Mouse (Mus musculus) neural tube, embryonic 13.5 days (tissue): ENCODE data around the gene Lrmda. TPM values are rescaled to one million over a fixed set of nuclear protein-coding genes. Genes with fewer than 3 reads are reported as not detected.

Experiments used
- ATAC-seq: fragments of 200-750 bp; cut with Nextera tagmentation; 2 replicates; pipeline ENCODE4 v1.8.0; 2017; ENCODE audit warnings: low read depth, mild to moderate bottlenecking, moderate TSS enrichment, moderate library complexity
- H3K27ac ChIP-seq: fragments of 300-500 bp; sonication (generic); replicated peaks from 2 replicates; pipeline ENCODE4 v1.5.1; 2015; ENCODE audit warnings: moderate library complexity, mild to moderate bottlenecking, inconsistent platforms
- H3K27me3 ChIP-seq: fragments of 300-500 bp; sonication (generic); 2 replicates; pipeline ENCODE4 v1.6.1; 2015; ENCODE audit warnings: mild to moderate bottlenecking, inconsistent platforms
- H3K36me3 ChIP-seq: fragments of 300-500 bp; sonication (generic); 2 replicates; pipeline ENCODE4 v1.6.1; 2015; ENCODE audit warnings: mild to moderate bottlenecking, inconsistent platforms
- H3K4me1 ChIP-seq: fragments of 300-500 bp; sonication (generic); replicated peaks from 2 replicates; pipeline ENCODE4 v1.6.1; 2015; ENCODE audit warnings: inconsistent platforms
- H3K4me2 ChIP-seq: fragments of 300-500 bp; sonication (generic); 2 replicates; pipeline ENCODE4 v1.6.1; 2015; ENCODE audit warnings: inconsistent platforms, mild to moderate bottlenecking, moderate library complexity
- H3K4me3 ChIP-seq: fragments of 300-500 bp; sonication (generic); 2 replicates; pipeline ENCODE4 v1.5.1; 2015; ENCODE audit warnings: mild to moderate bottlenecking, inconsistent platforms
- H3K9ac ChIP-seq: fragments of 300-500 bp; sonication (generic); 2 replicates; pipeline ENCODE4 v1.6.1; 2015; ENCODE audit warnings: moderate library complexity, mild to moderate bottlenecking, inconsistent platforms
- H3K9me3 ChIP-seq: fragments of 300-500 bp; sonication (generic); 2 replicates; pipeline ENCODE4 v1.6.1; 2016; ENCODE audit warnings: inconsistent platforms
- WGBS: fragments of 180-500 bp; shearing (Covaris S2); methylation state at CpG from one replicate; pipeline ENCODE4 v1.1.7; 2015; 5-methylcytosine and 5-hydroxymethylcytosine counted together
- polyA plus RNA-seq: library from polyadenylated mRNA; unstranded; fragments of >200 nt; fragmentation: Nextera tagmentation; extraction: Ambion mirVana; gene quantifications from 2 replicates; pipeline ENCODE4 v1.2.1, GENCODE M21; 2015

Gene Lrmda
- polyA plus RNA-seq, 1 experiment from 2014 or later = not detected

DNA sequence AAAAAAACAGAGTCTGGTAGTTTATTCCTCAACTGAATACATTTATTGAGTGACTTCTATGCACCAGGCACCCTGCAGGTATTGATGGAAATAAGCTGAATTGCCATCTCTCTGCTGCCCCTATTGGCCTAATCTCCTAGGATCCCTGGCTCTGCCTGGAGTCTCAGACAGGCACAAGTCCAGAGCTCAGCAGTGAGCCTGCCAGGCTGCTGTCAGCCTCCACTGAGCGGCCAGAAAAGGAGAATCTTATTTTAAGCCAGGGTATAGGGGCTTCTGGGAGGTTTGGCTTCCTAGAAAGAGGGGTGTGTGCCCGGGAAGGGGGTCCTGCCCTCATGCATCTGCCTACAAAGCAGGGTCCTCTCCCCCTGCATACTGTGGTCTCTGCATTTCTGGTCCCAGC is 1.4 kb downstream of the Lrmda start:
- Histone ChIP-seq H3K4me2 (no peak overlapping the region), H3K27me3 (peaks cover 37% of the 10 kb centered on the region), H3K9me3 (no peaks in the 10 kb centered on the region), H3K4me1 (peaks cover 18% of the 10 kb centered on the region), H3K4me3 (no peak overlapping the region), H3K27ac (no peak overlapping the region; the same call in 1 of the 2 replicates), H3K9ac (no peak overlapping the region), H3K36me3 (no peaks in the 10 kb centered on the region)
- 6% methylated on average over 2 of the region's 2 CpGs for WGBS
- peak; percentile 73; the same call in 1 of the 2 replicates for ATAC-seq

DNA sequence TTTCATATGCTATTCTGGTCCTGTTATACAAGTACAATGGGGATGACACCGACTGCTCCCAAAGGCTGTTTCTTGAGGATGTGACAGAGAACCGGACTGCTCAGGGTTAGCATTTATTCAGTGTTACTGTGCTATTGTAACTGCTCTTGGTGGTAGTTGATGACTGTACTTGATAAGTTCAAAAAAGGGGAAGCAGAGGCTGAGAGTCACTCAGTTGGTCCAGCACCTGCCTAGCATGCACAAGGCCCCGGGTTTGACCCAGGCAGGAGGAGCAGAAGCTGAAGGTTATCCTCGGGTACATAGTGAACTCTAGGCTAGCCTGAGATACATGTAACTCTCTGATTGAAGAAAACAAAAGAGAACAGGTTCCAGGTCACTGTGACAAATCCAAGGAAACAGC is 4.0 kb downstream of the Lrmda start:
- H3K27ac ChIP-seq = no peak overlapping the region
- H3K27me3 ChIP-seq = peaks cover 20% of the 10 kb centered on the region
- no peak overlapping the region for H3K4me2 ChIP-seq
- WGBS = 77% methylated on average over 4 of the region's 4 CpGs
- H3K9me3 ChIP-seq = no peaks in the 10 kb centered on the region
- peaks cover 18% of the 10 kb centered on the region for H3K4me1 ChIP-seq
- no peaks in the 10 kb centered on the region for H3K36me3 ChIP-seq
- no peak for ATAC-seq
- H3K9ac ChIP-seq = no peak overlapping the region
- H3K4me3 ChIP-seq = no peak overlapping the region

DNA sequence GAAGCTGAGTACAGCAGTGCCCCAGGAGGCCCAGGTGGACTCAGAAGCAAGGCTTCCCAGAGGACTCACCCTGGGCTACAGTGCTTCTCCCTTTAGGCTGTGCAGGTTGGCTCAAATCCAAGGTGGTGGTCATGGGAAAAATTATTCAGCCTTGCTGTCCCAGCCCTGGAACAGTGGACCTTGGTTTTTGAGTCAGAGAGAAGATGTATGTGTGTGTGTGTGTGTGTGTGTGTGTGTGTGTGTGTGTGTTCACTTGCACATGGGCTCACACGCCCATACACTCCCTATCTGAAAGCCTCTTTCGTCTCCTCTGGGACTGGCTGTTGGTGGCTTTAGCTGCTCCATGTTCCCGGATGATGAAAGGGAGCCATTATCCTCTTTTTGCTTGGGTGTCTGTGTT is 16.4 kb downstream of the Lrmda start:
- H3K36me3 ChIP-seq = no peaks in the 10 kb centered on the region
- peaks cover 31% of the 10 kb centered on the region for H3K4me1 ChIP-seq
- WGBS = 16% methylated on average over 3 of the region's 3 CpGs
- no peak overlapping the region for H3K9ac ChIP-seq
- no peak overlapping the region for H3K27ac ChIP-seq
- no peaks in the 10 kb centered on the region for H3K27me3 ChIP-seq
- no peaks in the 10 kb centered on the region for H3K9me3 ChIP-seq
- H3K4me3 ChIP-seq = no peak overlapping the region
- 0 out of 2 replicates have a peak overlapping the region, but pooled peaks have one; percentile 4 for H3K4me2 ChIP-seq
- ATAC-seq = peak; percentile 79; the same call in 1 of the 2 replicates

DNA sequence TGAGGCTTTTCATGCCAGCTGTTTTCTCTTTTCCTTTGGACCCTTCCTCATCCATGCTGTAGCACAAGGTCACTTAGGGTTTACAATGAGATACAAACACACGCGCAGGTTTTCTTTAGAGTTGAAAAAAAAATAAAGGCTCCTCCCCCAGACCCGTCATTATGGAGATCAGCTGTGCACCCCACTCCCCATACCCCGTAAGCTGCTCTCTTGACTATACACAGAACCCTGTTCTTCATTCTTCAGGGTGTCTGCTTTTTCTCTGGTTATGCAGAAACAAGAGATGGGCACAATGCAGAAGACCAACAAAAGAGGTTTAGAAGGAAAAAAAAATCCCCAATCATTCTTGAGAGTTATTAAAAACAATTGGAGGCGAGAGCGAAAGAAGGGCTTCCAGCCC is 16.8 kb downstream of the Lrmda start:
- Histone ChIP-seq H3K4me3 (no peak overlapping the region), H3K9me3 (no peaks in the 10 kb centered on the region), H3K27ac (no peak overlapping the region; the same call in 1 of the 2 replicates), H3K27me3 (no peaks in the 10 kb centered on the region; the same call in 1 of the 2 replicates), H3K9ac (no peak overlapping the region), H3K4me2 (0 out of 2 replicates have a peak overlapping the region, but pooled peaks have one; percentile 4), H3K4me1 (peaks cover 31% of the 10 kb centered on the region), H3K36me3 (no peaks in the 10 kb centered on the region)
- no peak for ATAC-seq
- WGBS = 32% methylated on average over 6 of the region's 6 CpGs

DNA sequence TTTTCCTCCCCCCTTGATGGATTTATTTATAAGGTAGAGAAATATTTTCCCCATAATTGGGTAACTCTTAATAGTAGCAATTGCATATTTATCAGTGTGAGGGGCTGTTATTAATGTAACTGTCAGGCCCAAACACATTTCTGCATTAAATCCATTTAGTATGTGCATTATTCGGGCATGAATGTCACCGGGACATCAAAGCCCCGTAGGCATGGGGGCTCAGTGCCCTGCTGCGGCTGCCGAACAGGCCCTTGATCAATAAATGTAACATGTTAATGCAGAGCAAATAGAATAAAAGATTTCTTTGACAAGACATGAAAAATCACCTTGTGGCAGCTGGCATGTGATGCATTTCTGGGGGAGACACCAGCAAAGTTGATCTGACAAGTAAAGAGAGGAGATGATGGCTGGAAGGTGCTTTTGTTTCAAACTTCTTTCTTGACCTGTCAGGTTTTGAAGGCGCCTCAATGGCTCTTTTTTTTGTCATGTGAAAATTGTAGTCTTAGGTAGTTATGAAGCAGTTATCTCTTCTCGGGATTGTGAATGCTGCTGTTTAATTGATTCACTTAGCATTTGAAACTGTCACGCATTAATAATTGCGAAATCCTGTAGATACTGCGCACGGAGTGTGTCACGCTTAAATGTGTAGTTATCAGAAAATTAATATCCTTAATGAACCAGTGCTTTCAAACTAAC is 17.4 kb downstream of the Lrmda start:
- H3K27me3 ChIP-seq = no peaks in the 10 kb centered on the region; the same call in 1 of the 2 replicates
- WGBS = 33% methylated on average over 12 of the region's 12 CpGs
- H3K4me2 ChIP-seq = peak overlapping the region; percentile 37
- no peak overlapping the region for H3K4me3 ChIP-seq
- no peaks in the 10 kb centered on the region for H3K36me3 ChIP-seq
- H3K4me1 ChIP-seq = peaks cover 31% of the 10 kb centered on the region
- H3K27ac ChIP-seq = no peak overlapping the region; the same call in 1 of the 2 replicates
- no peak for ATAC-seq
- H3K9ac ChIP-seq = no peak overlapping the region
- no peaks in the 10 kb centered on the region for H3K9me3 ChIP-seq

DNA sequence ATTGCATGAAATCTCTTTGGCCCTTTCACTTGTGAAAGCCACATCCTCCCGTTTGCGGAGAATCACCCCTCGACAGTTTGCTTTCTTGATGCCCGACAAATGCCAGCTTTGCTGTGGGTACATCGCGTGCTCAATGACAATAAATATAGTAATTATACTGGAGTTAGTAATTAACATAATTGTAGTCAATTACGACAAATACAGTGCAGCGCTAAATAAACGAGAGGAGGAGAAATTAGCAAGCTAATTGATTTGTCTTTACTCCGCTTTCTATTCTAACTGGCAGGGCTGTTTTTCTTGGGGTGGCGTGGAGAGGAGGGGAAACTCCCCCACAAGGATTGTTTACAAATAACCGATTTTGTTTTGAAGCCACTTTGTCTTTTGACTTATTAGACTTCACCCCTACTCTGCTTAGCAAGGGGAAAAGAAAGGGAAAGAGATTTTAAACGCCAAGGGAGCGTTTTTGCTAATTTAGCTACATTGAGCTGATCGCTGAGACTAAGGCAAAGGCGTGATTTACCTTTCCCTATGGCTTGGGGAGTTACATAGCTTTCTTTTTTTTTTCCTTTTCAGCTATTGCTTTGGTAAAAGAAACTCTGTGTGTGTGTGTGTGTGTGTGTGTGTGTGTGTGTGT is 18.1 kb downstream of the Lrmda start:
- 29% methylated on average over 16 of the region's 16 CpGs for WGBS
- no peak for ATAC-seq
- Histone ChIP-seq H3K4me3 (no peak overlapping the region), H3K4me2 (peak overlapping the region; percentile 37), H3K4me1 (peaks cover 31% of the 10 kb centered on the region), H3K9me3 (no peaks in the 10 kb centered on the region), H3K27ac (no peak overlapping the region), H3K27me3 (no peaks in the 10 kb centered on the region; the same call in 1 of the 2 replicates), H3K36me3 (no peaks in the 10 kb centered on the region), H3K9ac (peak overlapping the region; percentile 38; the same call in 1 of the 2 replicates)

DNA sequence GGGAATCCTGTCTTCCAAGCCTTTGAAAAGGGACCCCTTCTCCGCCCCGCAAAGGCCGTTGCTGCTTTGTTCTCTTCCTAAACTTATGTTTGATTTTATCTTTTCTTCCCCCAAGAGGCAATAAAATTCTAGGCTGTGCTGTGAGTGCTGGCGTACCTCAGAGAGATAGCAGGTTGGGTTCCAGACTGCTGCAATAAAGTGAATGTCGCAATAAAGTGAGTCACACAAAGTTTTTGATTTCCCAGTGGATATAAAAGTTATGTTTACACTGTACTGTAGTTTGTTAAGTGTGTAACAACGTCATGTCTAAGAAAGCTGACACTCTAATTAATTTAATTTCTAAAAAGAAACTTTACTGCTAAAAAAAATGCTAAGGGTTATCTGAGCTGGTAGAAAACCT is 22.6 kb downstream of the Lrmda start:
- ATAC-seq = no peak

DNA sequence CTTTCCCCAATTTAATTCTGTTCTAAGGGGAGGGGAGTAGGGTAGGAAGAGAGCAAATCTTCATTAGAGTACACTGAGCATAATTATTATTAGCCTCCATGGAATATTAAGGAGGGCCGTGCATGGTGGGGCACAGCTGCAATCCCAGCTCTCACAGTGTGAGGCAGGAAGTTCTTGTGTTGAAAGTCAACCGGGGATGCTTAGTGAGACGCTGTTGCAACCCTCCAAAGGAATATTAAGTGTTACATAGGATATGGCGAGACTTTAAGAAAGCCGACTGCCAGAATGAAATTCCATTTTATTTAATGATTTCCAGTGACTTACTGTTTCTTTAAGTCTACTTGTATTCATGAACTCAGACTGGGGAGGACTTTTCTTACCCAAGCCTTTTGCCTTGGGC is 23.9 kb downstream of the Lrmda start:
- 50% methylated on average over 5 of the region's 5 CpGs for WGBS
- Histone ChIP-seq H3K9ac (no peak overlapping the region), H3K36me3 (no peaks in the 10 kb centered on the region), H3K9me3 (no peaks in the 10 kb centered on the region), H3K4me2 (no peak overlapping the region), H3K27me3 (no peaks in the 10 kb centered on the region; the same call in 1 of the 2 replicates), H3K27ac (no peak overlapping the region), H3K4me3 (no peak overlapping the region), H3K4me1 (peaks cover 9% of the 10 kb centered on the region)
- ATAC-seq = no peak

More for the DNA sequence above, 22.6 kb downstream of the Lrmda start:
- H3K9ac ChIP-seq = no peak overlapping the region
- no peak overlapping the region for H3K4me2 ChIP-seq
- no peaks in the 10 kb centered on the region for H3K36me3 ChIP-seq
- no peak overlapping the region for H3K27ac ChIP-seq
- H3K27me3 ChIP-seq = no peaks in the 10 kb centered on the region; the same call in 1 of the 2 replicates
- peaks cover 22% of the 10 kb centered on the region for H3K4me1 ChIP-seq
- no peak overlapping the region for H3K4me3 ChIP-seq
- no peaks in the 10 kb centered on the region for H3K9me3 ChIP-seq
- 88% methylated on average over 6 of the region's 6 CpGs for WGBS

DNA sequence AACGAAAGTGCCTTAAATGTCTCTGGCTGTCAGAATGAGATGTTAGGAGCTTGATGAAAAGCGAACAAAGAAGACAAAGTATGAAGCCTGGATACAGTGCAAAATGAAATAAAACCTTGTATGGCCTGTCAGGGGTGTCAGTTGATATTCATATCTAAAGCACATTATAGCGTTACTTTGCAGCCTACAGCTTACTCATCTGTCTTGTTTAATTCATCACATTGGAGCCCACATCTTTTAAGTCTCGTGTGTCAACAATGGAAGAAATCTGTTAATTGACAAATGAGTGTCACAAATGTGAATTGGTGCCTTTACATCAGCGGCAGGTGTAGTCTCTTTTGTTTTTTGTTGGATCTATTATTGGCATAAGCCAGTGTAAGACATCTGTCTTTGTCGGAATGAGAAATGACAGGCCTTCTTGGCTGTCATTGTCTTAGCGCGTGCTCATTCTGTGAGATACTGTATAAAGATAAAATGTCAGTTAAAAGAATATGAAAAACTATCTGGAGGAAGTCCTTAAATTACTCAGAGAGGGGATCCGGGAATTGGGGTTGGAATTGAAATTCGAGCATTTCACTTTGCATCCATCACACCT is 26.8 kb downstream of the Lrmda start:
- WGBS = 76% methylated on average over 10 of the region's 10 CpGs
- Histone ChIP-seq H3K9me3 (no peaks in the 10 kb centered on the region), H3K4me3 (no peak overlapping the region), H3K27ac (no peak overlapping the region), H3K27me3 (no peaks in the 10 kb centered on the region; the same call in 1 of the 2 replicates), H3K9ac (no peak overlapping the region), H3K36me3 (no peaks in the 10 kb centered on the region), H3K4me1 (peaks cover 7% of the 10 kb centered on the region; the same call in 1 of the 2 replicates), H3K4me2 (no peak overlapping the region)
- ATAC-seq = no peak

DNA sequence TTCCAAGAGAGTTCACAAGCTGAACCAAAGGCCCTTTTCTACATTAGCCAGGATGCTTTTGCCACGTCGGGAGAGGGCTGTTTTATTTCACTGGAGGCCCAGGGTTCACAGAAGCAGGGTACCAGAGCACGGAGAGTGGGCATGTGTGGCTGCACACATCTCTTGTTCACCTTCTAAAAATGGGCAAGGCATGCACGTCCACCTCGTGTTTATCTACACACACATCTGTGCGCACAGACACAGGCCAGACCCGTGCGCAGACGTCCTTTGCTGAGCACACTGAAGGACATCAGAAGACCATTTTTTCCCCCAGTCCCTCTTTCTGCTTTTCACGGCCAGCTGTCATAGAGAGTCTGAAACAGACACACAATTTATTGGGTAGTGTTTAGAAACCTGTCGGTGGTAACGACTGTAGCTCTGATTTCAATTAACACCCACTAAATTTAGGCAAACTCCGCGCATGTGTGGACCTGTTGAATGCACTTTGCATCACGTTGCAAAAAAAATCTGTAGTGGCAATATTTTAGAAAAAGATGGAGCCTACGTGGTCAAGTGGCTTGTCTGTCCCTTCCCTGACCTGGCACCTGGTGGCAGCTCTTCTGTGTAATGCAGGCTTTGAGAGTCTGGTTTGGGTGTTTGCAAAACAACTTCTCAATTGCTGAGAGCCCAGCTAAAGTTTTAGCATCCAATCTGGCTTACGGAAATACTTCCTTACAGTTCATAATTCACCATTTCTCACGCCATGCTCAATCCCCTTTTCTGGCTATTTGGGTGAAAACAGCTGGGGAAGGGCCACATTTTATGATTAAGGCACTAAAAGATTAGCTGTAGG is 28.8 kb downstream of the Lrmda start:
- Histone ChIP-seq H3K9me3 (no peaks in the 10 kb centered on the region), H3K4me1 (peaks cover 17% of the 10 kb centered on the region), H3K4me2 (no peak overlapping the region), H3K9ac (no peak overlapping the region), H3K4me3 (no peak overlapping the region), H3K27ac (no peak overlapping the region), H3K36me3 (no peaks in the 10 kb centered on the region), H3K27me3 (no peaks in the 10 kb centered on the region)
- WGBS = 78% methylated on average over 18 of the region's 18 CpGs
- ATAC-seq = no peak

DNA sequence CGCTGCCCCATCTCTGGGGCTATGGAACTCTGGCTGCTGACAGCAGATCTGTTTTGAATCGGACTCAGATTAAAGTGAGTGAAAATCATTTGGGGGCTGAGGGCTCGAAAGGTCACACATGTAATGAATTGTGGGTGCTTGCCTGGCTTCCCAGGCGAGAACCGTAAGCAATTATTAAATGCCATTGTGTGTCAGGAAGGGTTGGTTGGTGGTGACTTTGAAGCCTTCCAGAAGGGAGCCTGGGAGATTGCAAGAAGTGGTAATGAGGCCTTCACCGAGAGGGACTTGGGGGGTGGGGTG is 29.3 kb downstream of the Lrmda start:
- Histone ChIP-seq H3K9me3 (no peaks in the 10 kb centered on the region), H3K9ac (no peak overlapping the region), H3K36me3 (no peaks in the 10 kb centered on the region), H3K4me1 (peaks cover 12% of the 10 kb centered on the region), H3K4me3 (no peak overlapping the region), H3K4me2 (no peak overlapping the region), H3K27ac (no peak overlapping the region), H3K27me3 (0 out of 2 replicates have a peak, but pooled peaks cover under 1% of the 10 kb centered on the region)
- 78% methylated on average over 6 of the region's 6 CpGs for WGBS
- ATAC-seq = no peak

DNA sequence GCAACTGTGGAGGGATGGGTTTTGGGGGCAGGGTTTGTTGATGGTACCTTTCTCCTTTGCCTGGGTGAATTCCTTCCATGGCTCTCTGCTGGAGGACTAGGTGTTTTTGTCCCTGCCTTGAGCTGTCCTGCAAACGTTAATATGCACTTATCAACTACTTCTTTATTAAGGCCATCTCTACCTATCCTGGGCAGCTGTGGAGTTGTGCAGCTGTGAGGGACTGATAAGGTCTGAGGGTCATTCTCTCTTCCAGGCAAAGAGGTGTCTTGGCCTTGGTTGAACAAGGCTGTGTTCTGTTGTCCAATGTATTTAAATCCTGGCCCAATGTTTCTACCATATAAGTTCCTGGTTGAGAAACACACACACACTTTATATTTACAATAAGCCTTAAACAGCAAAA is 29.8 kb downstream of the Lrmda start:
- no peaks in the 10 kb centered on the region for H3K36me3 ChIP-seq
- H3K9ac ChIP-seq = no peak overlapping the region
- peaks cover 5% of the 10 kb centered on the region for H3K27me3 ChIP-seq
- H3K9me3 ChIP-seq = no peaks in the 10 kb centered on the region
- 78% methylated on average over 1 of the region's 1 CpGs for WGBS
- no peak for ATAC-seq
- no peak overlapping the region for H3K4me2 ChIP-seq
- H3K4me1 ChIP-seq = peaks cover 12% of the 10 kb centered on the region
- H3K4me3 ChIP-seq = no peak overlapping the region
- H3K27ac ChIP-seq = no peak overlapping the region
